Mouse (Mus musculus) liver, embryonic 15.5 days (tissue): ENCODE data around the gene AW822073. TPM values are rescaled to one million over a fixed set of nuclear protein-coding genes. Genes with fewer than 3 reads are reported as not detected.
"Not testable (repeated sequence)": the region's sequence is repeated elsewhere in the genome, so short reads cannot be mapped to it uniquely, and the experiment has no call there.

Experiments used
- ATAC-seq: fragments of 200-750 bp; cut with Nextera tagmentation; 2 replicates; pipeline ENCODE4 v1.8.0; 2017; ENCODE audit warnings: moderate number of reproducible peaks, mild to moderate bottlenecking, moderate library complexity; ENCODE audit not compliant: insufficient read depth
- H3K27ac ChIP-seq: fragments of 300-500 bp; sonication (generic); replicated peaks from 2 replicates; pipeline ENCODE4 v1.5.1; 2015; ENCODE audit warnings: mild to moderate bottlenecking, inconsistent platforms
- H3K27me3 ChIP-seq: fragments of 300-500 bp; sonication (generic); 2 replicates; pipeline ENCODE4 v1.6.1; 2015; ENCODE audit warnings: mild to moderate bottlenecking, inconsistent platforms
- H3K36me3 ChIP-seq: fragments of 300-500 bp; sonication (generic); replicated peaks from 2 replicates; pipeline ENCODE4 v1.6.1; 2015; ENCODE audit warnings: moderate library complexity, mild to moderate bottlenecking, inconsistent platforms
- H3K4me1 ChIP-seq: fragments of 300-500 bp; sonication (generic); replicated peaks from 2 replicates; pipeline ENCODE4 v1.6.1; 2015; ENCODE audit warnings: inconsistent platforms
- H3K4me2 ChIP-seq: fragments of 300-500 bp; sonication (generic); 2 replicates; pipeline ENCODE4 v1.6.1; 2015; ENCODE audit warnings: moderate library complexity, mild to moderate bottlenecking, inconsistent platforms
- H3K4me3 ChIP-seq: fragments of 300-500 bp; sonication (generic); replicated peaks from 2 replicates; pipeline ENCODE4 v1.5.1; 2015; ENCODE audit warnings: mild to moderate bottlenecking, inconsistent platforms
- H3K9ac ChIP-seq: fragments of 300-500 bp; sonication (generic); 2 replicates; pipeline ENCODE4 v1.6.1; 2015; ENCODE audit warnings: moderate library complexity, mild to moderate bottlenecking, inconsistent platforms
- H3K9me3 ChIP-seq: fragments of 300-500 bp; sonication (generic); replicated peaks from 2 replicates; pipeline ENCODE4 v1.6.1; 2016; ENCODE audit warnings: inconsistent platforms
- WGBS: fragments of 180-500 bp; shearing (Covaris S2); methylation state at CpG from one replicate; pipeline ENCODE4 v1.1.7; 2015; ENCODE audit warnings: mixed read lengths; ENCODE audit not compliant: insufficient replicate concordance; 5-methylcytosine and 5-hydroxymethylcytosine counted together
- polyA plus RNA-seq: library from polyadenylated mRNA; unstranded; fragments of >200 nt; fragmentation: Nextera tagmentation; extraction: Ambion mirVana; gene quantifications from 2 replicates; pipeline ENCODE4 v1.2.1, GENCODE M21; 2015

The AW822073 gene
- polyA plus RNA-seq, 1 experiment from 2014 or later: not detected

GRCm38 (mm10) chr10:58233054-58233739, 8.5 kb upstream of the AW822073 start:
- H3K27me3 ChIP-seq, H3K4me2 ChIP-seq, H3K4me1 ChIP-seq, H3K36me3 ChIP-seq, H3K4me3 ChIP-seq, H3K27ac ChIP-seq, H3K9ac ChIP-seq: not testable (repeated sequence)
- H3K9me3 ChIP-seq: peaks cover 14% of the 10 kb centered on the region
- ATAC-seq: peak; percentile 21
- 53% methylated on average over 10 of the region's 10 CpGs for WGBS

GRCm38 (mm10) chr10:58232641-58232969, 7.9 kb upstream of the AW822073 start, which contains the start of gene Duxf3:
Gene Duxf3 (minus strand): TSS chr10:58232675.
- H3K4me3 ChIP-seq: not testable (repeated sequence)
- WGBS: 59% methylated on average over 8 of the region's 8 CpGs

GRCm38 (mm10) chr10:58231779-58232640, 7.3 kb upstream of the AW822073 start:
- H3K9me3 ChIP-seq: peaks cover 14% of the 10 kb centered on the region
- H3K4me1 ChIP-seq, H3K36me3 ChIP-seq, H3K9ac ChIP-seq, H3K4me3 ChIP-seq, H3K27me3 ChIP-seq, H3K27ac ChIP-seq, H3K4me2 ChIP-seq: not testable (repeated sequence)
- ATAC-seq: peak; percentile 63
- 74% methylated on average over 35 of the region's 35 CpGs for WGBS

More at GRCm38 (mm10) chr10:58232641-58232969, 7.9 kb upstream of the AW822073 start, which contains the start of gene Duxf3:
- ATAC-seq: peak; percentile 34
- not testable (repeated sequence) for H3K27me3 ChIP-seq, H3K4me2 ChIP-seq, H3K27ac ChIP-seq, H3K9ac ChIP-seq, H3K4me1 ChIP-seq, H3K36me3 ChIP-seq
- H3K9me3 ChIP-seq: peaks cover 14% of the 10 kb centered on the region

- H3K4me2 ChIP-seq, H3K27me3 ChIP-seq, H3K27ac ChIP-seq, H3K9ac ChIP-seq, H3K4me1 ChIP-seq, H3K4me3 ChIP-seq, H3K36me3 ChIP-seq: not testable (repeated sequence)
- WGBS: 65% methylated on average over 5 of the region's 7 CpGs
- ATAC-seq: 0 out of 2 replicates have a peak, but pooled peaks have one; percentile 8
- H3K9me3 ChIP-seq: peaks cover 17% of the 10 kb centered on the region
These were observed 6.4 kb upstream of the AW822073 start for GRCm38 (mm10) chr10:58231088-58231487.

GRCm38 (mm10) chr10:58230021-58230420, 5.3 kb upstream of the AW822073 start:
- ATAC-seq, H3K4me1 ChIP-seq, H3K27me3 ChIP-seq, H3K4me3 ChIP-seq, H3K9ac ChIP-seq, H3K4me2 ChIP-seq, H3K36me3 ChIP-seq, H3K27ac ChIP-seq: not testable (repeated sequence)
- 35% methylated on average over 3 of the region's 3 CpGs for WGBS
- H3K9me3 ChIP-seq: peaks cover 17% of the 10 kb centered on the region

GRCm38 (mm10) chr10:58227798-58228197, 3.1 kb upstream of the AW822073 start:
- H3K4me2 ChIP-seq, H3K4me1 ChIP-seq, H3K4me3 ChIP-seq, H3K27me3 ChIP-seq, H3K27ac ChIP-seq, H3K36me3 ChIP-seq, ATAC-seq, H3K9ac ChIP-seq: not testable (repeated sequence)
- peaks cover 17% of the 10 kb centered on the region for H3K9me3 ChIP-seq
- 81% methylated on average over 3 of the region's 6 CpGs for WGBS

- H3K27me3 ChIP-seq, H3K9me3 ChIP-seq, ATAC-seq, H3K36me3 ChIP-seq, H3K27ac ChIP-seq, H3K4me3 ChIP-seq, H3K4me2 ChIP-seq, H3K9ac ChIP-seq, H3K4me1 ChIP-seq: not testable (repeated sequence)
- WGBS: 57% methylated on average over 4 of the region's 4 CpGs
These were observed 1.6 kb upstream of the AW822073 start for GRCm38 (mm10) chr10:58226357-58226756.

GRCm38 (mm10) chr10:58223972-58224805, 541 bp downstream of the AW822073 start:
- H3K4me1 ChIP-seq, H3K9ac ChIP-seq, H3K4me3 ChIP-seq, H3K9me3 ChIP-seq, H3K4me2 ChIP-seq, ATAC-seq, H3K27me3 ChIP-seq, H3K36me3 ChIP-seq, H3K27ac ChIP-seq: not testable (repeated sequence)
- whole genome bisulfite sequencing: 71% methylated on average over 31 of the region's 31 CpGs

GRCm38 (mm10) chr10:58223161-58223560, 1.6 kb downstream of the AW822073 start:
- not testable (repeated sequence) for H3K4me1 ChIP-seq, H3K27ac ChIP-seq, H3K9me3 ChIP-seq, ATAC-seq, H3K4me3 ChIP-seq, H3K27me3 ChIP-seq, H3K9ac ChIP-seq, H3K36me3 ChIP-seq, H3K4me2 ChIP-seq
- WGBS: 59% methylated on average over 4 of the region's 6 CpGs

- 79% methylated on average over 2 of the region's 2 CpGs for WGBS
- H3K36me3 ChIP-seq: not testable (repeated sequence)
These were observed 3.2 kb downstream of the AW822073 start for GRCm38 (mm10) chr10:58221571-58221970.

GRCm38 (mm10) chr10:58220726-58221125, 4.0 kb downstream of the AW822073 start:
- WGBS: 61% methylated on average over 6 of the region's 6 CpGs
- no peak for ATAC-seq
- no peaks in the 10 kb centered on the region for H3K36me3 ChIP-seq
- no peaks in the 10 kb centered on the region for H3K4me1 ChIP-seq
- H3K4me2 ChIP-seq: no peak overlapping the region
- no peak overlapping the region for H3K4me3 ChIP-seq
- H3K9me3 ChIP-seq: no peaks in the 10 kb centered on the region; the same call in 1 of the 2 replicates
- no peaks in the 10 kb centered on the region for H3K27me3 ChIP-seq
- no peak overlapping the region for H3K9ac ChIP-seq
- no peak overlapping the region for H3K27ac ChIP-seq

More at GRCm38 (mm10) chr10:58221571-58221970, 3.2 kb downstream of the AW822073 start:
- not testable (repeated sequence) for ATAC-seq, H3K27ac ChIP-seq, H3K27me3 ChIP-seq, H3K4me2 ChIP-seq, H3K9ac ChIP-seq, H3K4me3 ChIP-seq, H3K4me1 ChIP-seq, H3K9me3 ChIP-seq
